Mouse (Mus musculus): Measurements from ENCODE around the gene Lrmda. TPM values are rescaled to one million over a fixed set of nuclear protein-coding genes. Genes with fewer than 3 reads are reported as not detected.

The Lrmda gene
- polyA plus RNA-seq, 1 experiment from 2014 or later, result 0.53 TPM

DNA sequence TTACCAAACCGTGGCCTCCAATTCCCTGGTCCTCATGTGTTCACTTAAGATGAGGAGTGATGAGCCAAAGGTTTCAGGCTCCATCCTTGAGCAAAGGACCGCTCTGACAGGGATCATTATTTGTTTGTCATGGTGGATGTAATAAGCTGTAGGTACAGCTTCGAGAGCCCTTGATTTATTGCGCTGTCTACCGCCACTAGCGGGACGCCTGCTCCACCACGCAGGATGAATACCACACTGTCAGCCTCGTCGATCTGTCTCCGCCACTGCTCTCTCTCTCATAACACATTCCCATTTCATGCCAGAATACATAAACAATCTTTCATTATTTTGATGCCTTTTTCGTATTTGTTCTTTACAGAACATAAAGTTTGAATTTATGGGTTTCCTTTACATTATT lies 235.9 kb downstream of the Lrmda start:
- H3K9ac ChIP-seq (ENCODE audit: low read depth, low read length), result no peak overlapping the region
- 42% methylated on average over 12 of the region's 12 CpGs for WGBS
- H3K27ac ChIP-seq (ENCODE audit: low read depth, low read length), result no peak overlapping the region
- H3K9me3 ChIP-seq (ENCODE audit: control insufficient read depth, low read length), result no peaks in the 10 kb centered on the region
- no peaks in the 10 kb centered on the region for H3K27me3 ChIP-seq (ENCODE audit: control insufficient read depth, insufficient read depth, low read length)
- H3K4me2 ChIP-seq (replicated peaks; ENCODE audit: low read depth, low read length), result no peak overlapping the region
- H3K4me3 ChIP-seq (ENCODE audit: low read length), result no peak overlapping the region
- H3K36me3 ChIP-seq (ENCODE audit: control insufficient read depth, insufficient read depth, low read length), result no peaks in the 10 kb centered on the region
- peaks cover 3% of the 10 kb centered on the region; the same call in 1 of the 2 replicates for H3K4me1 ChIP-seq (ENCODE audit: control insufficient read depth, insufficient read depth, low read length)
- no peak for ATAC-seq (ENCODE audit: low FRiP score, low TSS enrichment)

DNA sequence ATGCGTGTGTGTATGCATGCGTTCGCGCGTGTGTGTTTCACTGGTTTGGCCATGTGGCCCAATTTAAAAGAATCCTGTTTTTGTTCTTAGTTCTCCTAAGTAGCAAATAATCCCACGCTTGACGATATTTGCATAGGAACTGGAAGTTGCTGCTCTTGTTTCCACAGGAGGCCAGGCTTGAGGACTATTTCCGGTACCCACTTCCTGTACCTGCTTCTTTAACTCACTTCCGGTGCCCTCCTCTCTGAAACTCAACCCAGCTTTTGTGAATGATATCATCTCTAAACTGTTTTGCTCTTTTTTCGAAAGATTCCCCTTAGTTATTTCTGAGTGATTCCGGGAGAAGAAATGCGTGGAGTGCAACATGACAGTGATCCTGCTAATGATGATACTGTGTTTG lies 236.8 kb downstream of the Lrmda start:
- no peaks in the 10 kb centered on the region for H3K9me3 ChIP-seq (ENCODE audit: control insufficient read depth, low read length)
- no peak overlapping the region for H3K9ac ChIP-seq (ENCODE audit: low read depth, low read length)
- 83% methylated on average over 12 of the region's 12 CpGs for WGBS
- no peak overlapping the region for H3K27ac ChIP-seq (ENCODE audit: low read depth, low read length)
- peaks cover 3% of the 10 kb centered on the region; the same call in 1 of the 2 replicates for H3K4me1 ChIP-seq (ENCODE audit: control insufficient read depth, insufficient read depth, low read length)
- no peaks in the 10 kb centered on the region for H3K36me3 ChIP-seq (ENCODE audit: control insufficient read depth, insufficient read depth, low read length)
- no peak overlapping the region for H3K4me2 ChIP-seq (replicated peaks; ENCODE audit: low read depth, low read length)
- no peak for ATAC-seq (ENCODE audit: low FRiP score, low TSS enrichment)
- H3K27me3 ChIP-seq (ENCODE audit: control insufficient read depth, insufficient read depth, low read length), result no peaks in the 10 kb centered on the region
- H3K4me3 ChIP-seq (ENCODE audit: low read length), result no peak overlapping the region

DNA sequence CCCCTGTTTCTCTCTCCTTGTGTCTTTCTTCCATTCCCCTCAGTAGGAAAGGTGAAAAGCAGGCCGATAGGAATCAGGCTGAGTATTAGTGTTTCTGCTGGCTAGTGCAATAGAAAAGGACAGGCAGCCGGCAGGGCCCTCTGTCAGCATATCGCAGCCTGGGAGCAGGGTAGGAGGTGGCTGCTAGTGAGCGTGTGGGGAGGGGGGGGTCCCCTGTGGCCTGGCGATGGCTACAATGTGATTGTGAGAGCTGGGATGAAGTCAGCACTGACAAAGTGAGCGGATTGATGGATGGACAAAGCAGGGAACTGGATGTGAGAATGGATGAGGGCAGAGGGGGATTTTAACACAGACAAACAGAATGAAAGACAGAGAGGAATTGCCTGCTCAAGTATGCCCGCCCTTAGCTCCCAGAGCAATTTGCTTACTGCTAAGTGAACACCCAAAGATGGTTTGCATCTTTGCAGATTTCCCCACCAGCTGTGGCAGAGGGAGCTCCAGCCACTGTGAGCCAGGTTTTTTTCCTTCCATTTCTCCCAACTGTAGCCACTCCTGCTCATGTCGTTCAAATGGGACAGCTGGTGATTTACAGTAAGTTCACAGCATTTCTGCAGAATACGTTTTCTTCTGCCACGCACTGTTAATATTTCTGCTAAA lies 240.0 kb downstream of the Lrmda start:
- H3K9ac ChIP-seq (ENCODE audit: low read depth, low read length), result no peak overlapping the region

DNA sequence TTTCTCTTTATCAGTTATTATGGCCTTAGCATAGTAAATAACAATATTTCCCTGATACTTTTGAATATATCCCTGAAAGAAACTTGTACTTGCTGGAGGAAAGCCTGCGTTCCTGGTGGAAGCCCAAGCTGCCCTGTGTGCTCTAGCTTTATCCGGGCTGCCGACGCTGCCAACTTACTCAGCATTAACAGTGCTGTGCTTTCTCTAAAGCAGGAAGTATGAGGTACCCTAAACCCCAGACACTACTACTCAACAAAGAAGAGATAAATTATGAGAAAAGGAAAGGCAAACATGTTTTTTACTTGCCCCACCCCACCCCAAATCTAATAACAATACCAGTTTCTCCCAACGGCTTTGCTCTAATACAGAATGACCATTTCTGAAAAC lies 240.5 kb downstream of the Lrmda start:
- Histone ChIP-seq H3K36me3 (ENCODE audit: control insufficient read depth, insufficient read depth, low read length) (no peaks in the 10 kb centered on the region), H3K27me3 (ENCODE audit: control insufficient read depth, insufficient read depth, low read length) (no peaks in the 10 kb centered on the region; the same call in 1 of the 2 replicates)
- no peak for ATAC-seq (ENCODE audit: low FRiP score, low TSS enrichment)

More for the DNA sequence above, 240.0 kb downstream of the Lrmda start:
- Histone ChIP-seq H3K27me3 (ENCODE audit: control insufficient read depth, insufficient read depth, low read length) (no peaks in the 10 kb centered on the region; the same call in 1 of the 2 replicates), H3K4me3 (ENCODE audit: low read length) (no peak overlapping the region), H3K4me2 (replicated peaks; ENCODE audit: low read depth, low read length) (no peak overlapping the region), H3K27ac (ENCODE audit: low read depth, low read length) (no peak overlapping the region), H3K9me3 (ENCODE audit: control insufficient read depth, low read length) (no peaks in the 10 kb centered on the region), H3K36me3 (ENCODE audit: control insufficient read depth, insufficient read depth, low read length) (no peaks in the 10 kb centered on the region), H3K4me1 (ENCODE audit: control insufficient read depth, insufficient read depth, low read length) (peaks cover 3% of the 10 kb centered on the region; the same call in 1 of the 2 replicates)
- WGBS, result 37% methylated on average over 10 of the region's 10 CpGs
- ATAC-seq (ENCODE audit: low FRiP score, low TSS enrichment), result no peak

DNA sequence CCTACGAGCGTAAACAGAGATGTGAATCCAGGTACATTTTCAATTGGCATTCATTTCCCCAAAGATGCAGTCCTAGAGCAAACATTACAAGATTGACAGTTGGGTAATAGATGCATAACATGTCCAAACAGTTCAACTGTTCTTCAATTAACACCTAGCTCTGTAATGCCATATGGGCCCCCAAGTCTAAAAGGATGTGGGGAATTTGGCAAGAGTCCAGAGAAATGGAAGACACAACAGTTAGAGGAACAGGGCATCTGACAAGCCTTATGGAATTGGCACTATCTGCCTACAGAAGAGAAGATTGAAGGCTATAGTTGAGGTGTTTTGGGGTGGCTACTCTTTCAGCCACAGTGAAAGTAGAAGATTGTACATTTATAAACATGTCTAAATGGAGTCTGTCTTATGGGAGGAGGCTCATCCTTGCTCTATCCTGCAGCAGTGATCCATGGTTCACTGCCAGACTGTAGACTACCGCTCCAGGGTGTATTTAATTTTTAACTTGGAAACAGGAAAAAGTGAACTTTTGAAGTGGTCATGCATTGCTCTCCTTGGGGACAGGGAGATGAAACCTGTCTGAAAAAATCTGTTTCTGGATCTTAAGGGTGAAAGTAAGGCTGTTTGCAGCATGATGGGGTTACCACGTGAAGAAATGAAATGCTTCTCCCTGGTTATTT lies 245.9 kb downstream of the Lrmda start:
- Histone ChIP-seq H3K4me3 (ENCODE audit: low read length) (no peak overlapping the region), H3K9me3 (ENCODE audit: control insufficient read depth, low read length) (no peaks in the 10 kb centered on the region), H3K36me3 (ENCODE audit: control insufficient read depth, insufficient read depth, low read length) (no peaks in the 10 kb centered on the region), H3K9ac (ENCODE audit: low read depth, low read length) (no peak overlapping the region), H3K4me1 (ENCODE audit: control insufficient read depth, insufficient read depth, low read length) (no peaks in the 10 kb centered on the region), H3K27me3 (ENCODE audit: control insufficient read depth, insufficient read depth, low read length) (no peaks in the 10 kb centered on the region; the same call in 1 of the 2 replicates), H3K27ac (ENCODE audit: low read depth, low read length) (no peak overlapping the region), H3K4me2 (replicated peaks; ENCODE audit: low read depth, low read length) (no peak overlapping the region)
- no peak for ATAC-seq (ENCODE audit: low FRiP score, low TSS enrichment)
- WGBS, result 85% methylated on average over 4 of the region's 4 CpGs

More for the DNA sequence above, 240.5 kb downstream of the Lrmda start:
- Histone ChIP-seq H3K27ac (ENCODE audit: low read depth, low read length) (no peak overlapping the region), H3K9me3 (ENCODE audit: control insufficient read depth, low read length) (no peaks in the 10 kb centered on the region), H3K9ac (ENCODE audit: low read depth, low read length) (no peak overlapping the region), H3K4me2 (replicated peaks; ENCODE audit: low read depth, low read length) (no peak overlapping the region), H3K4me3 (ENCODE audit: low read length) (no peak overlapping the region), H3K4me1 (ENCODE audit: control insufficient read depth, insufficient read depth, low read length) (peaks cover 3% of the 10 kb centered on the region; the same call in 1 of the 2 replicates)
- 66% methylated on average over 5 of the region's 5 CpGs for WGBS

DNA sequence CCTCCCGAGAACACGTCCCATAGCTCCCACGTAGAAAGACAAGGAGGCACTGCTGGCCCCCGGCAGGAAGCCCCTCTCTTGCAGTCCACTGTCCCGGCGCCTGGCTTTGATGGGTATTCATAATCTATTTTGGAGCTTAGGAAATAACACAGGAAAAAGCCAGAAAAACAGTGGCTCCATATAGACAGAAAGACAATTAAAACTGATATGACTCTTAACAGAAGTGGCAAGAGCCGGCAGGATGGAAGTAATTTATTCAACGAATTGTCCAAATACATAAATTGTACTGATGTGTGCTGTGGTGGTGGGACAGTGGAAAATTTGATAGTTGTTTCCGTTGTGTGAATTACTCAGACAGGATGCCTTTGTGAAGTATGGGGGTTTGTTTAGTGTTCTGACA lies 250.3 kb downstream of the Lrmda start:
- no peak overlapping the region for H3K4me2 ChIP-seq (replicated peaks; ENCODE audit: low read depth, low read length)
- no peaks in the 10 kb centered on the region for H3K27me3 ChIP-seq (ENCODE audit: control insufficient read depth, insufficient read depth, low read length)
- no peak overlapping the region for H3K9ac ChIP-seq (ENCODE audit: low read depth, low read length)
- no peak for ATAC-seq (ENCODE audit: low FRiP score, low TSS enrichment)
- H3K27ac ChIP-seq (ENCODE audit: low read depth, low read length), result no peak overlapping the region; the same call in 1 of the 2 replicates
- H3K4me1 ChIP-seq (ENCODE audit: control insufficient read depth, insufficient read depth, low read length), result peaks cover 5% of the 10 kb centered on the region; the same call in 1 of the 2 replicates
- H3K9me3 ChIP-seq (ENCODE audit: control insufficient read depth, low read length), result no peaks in the 10 kb centered on the region
- H3K4me3 ChIP-seq (ENCODE audit: low read length), result no peak overlapping the region
- WGBS, result 80% methylated on average over 9 of the region's 9 CpGs
- H3K36me3 ChIP-seq (ENCODE audit: control insufficient read depth, insufficient read depth, low read length), result no peaks in the 10 kb centered on the region

DNA sequence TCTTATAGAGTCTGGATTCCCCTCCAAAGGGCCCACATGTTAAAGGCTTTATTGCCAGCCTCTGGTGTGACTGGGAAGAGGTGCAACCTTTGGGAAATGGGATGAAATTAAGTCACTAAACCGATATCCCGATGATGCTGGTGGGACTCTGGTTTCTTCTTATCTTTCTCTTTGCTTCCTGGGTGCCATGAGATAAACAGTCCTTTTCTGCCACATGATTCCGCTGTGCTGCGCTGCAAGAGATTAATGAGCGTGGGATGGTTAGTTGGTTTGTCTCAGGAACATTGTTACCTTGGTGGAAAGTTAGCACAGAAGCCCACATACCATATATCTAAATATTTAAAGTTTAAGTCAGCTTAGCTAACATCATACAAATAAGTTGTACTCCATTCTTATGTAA lies 258.5 kb downstream of the Lrmda start:
- Histone ChIP-seq H3K9me3 (ENCODE audit: control insufficient read depth, low read length) (no peaks in the 10 kb centered on the region), H3K4me1 (ENCODE audit: control insufficient read depth, insufficient read depth, low read length) (peaks cover 2% of the 10 kb centered on the region; the same call in 1 of the 2 replicates), H3K4me3 (ENCODE audit: low read length) (no peak overlapping the region), H3K27ac (ENCODE audit: low read depth, low read length) (no peak overlapping the region), H3K36me3 (ENCODE audit: control insufficient read depth, insufficient read depth, low read length) (no peaks in the 10 kb centered on the region), H3K9ac (ENCODE audit: low read depth, low read length) (no peak overlapping the region), H3K27me3 (ENCODE audit: control insufficient read depth, insufficient read depth, low read length) (no peaks in the 10 kb centered on the region), H3K4me2 (replicated peaks; ENCODE audit: low read depth, low read length) (no peak overlapping the region)
- WGBS, result 94% methylated on average over 5 of the region's 5 CpGs
- ATAC-seq (ENCODE audit: low FRiP score, low TSS enrichment), result no peak

DNA sequence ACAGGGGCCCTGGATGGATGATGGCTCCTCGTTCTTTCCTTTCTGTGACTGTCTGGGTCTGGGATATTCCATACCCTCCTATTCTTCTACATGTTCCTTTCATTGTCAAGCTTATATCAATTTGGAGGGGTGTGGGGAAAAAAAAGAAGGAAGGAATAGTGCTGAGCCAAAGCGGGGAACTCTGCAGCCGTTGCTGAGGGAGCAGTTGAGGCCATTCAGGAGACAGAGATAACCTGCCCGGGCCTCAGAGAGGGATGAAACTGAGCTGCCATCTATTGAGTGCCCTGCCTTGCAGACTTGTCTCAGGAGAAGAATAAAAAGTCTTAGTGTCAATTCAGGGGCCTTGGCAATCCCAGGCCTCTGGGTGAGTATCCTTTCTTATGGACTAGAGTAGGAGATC lies 260.1 kb downstream of the Lrmda start:
- 90% methylated on average over 4 of the region's 4 CpGs for WGBS
- no peak for ATAC-seq (ENCODE audit: low FRiP score, low TSS enrichment)
- H3K27ac ChIP-seq (ENCODE audit: low read depth, low read length), result no peak overlapping the region

DNA sequence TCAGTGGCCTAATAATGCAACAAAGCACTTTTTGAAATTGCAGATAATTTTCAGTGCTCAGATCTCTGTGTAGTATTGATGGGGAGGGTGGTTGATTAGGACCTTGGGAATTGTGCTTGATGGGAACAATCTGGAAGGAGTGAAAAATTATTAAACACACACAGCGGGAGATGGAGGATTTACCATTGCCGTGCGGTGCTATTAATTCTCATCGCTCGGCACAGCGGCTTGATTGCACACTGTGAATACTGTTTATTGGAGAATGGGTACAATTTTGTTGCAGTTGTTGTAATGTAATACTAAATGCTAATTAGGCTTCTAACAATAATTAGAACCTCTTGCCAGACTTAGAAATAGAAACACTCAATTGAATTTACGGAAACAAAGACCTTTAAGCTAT lies 262.1 kb downstream of the Lrmda start:
- Histone ChIP-seq H3K4me3 (ENCODE audit: low read length) (no peak overlapping the region), H3K27ac (ENCODE audit: low read depth, low read length) (no peak overlapping the region), H3K4me1 (ENCODE audit: control insufficient read depth, insufficient read depth, low read length) (no peaks in the 10 kb centered on the region), H3K36me3 (ENCODE audit: control insufficient read depth, insufficient read depth, low read length) (no peaks in the 10 kb centered on the region), H3K4me2 (replicated peaks; ENCODE audit: low read depth, low read length) (no peak overlapping the region), H3K9ac (ENCODE audit: low read depth, low read length) (no peak overlapping the region), H3K27me3 (ENCODE audit: control insufficient read depth, insufficient read depth, low read length) (no peaks in the 10 kb centered on the region), H3K9me3 (ENCODE audit: control insufficient read depth, low read length) (no peaks in the 10 kb centered on the region)
- WGBS, result 91% methylated on average over 7 of the region's 7 CpGs
- no peak for ATAC-seq (ENCODE audit: low FRiP score, low TSS enrichment)

More for the DNA sequence above, 260.1 kb downstream of the Lrmda start:
- no peak overlapping the region for H3K9ac ChIP-seq (ENCODE audit: low read depth, low read length)
- no peak overlapping the region for H3K4me2 ChIP-seq (replicated peaks; ENCODE audit: low read depth, low read length)
- H3K36me3 ChIP-seq (ENCODE audit: control insufficient read depth, insufficient read depth, low read length), result no peaks in the 10 kb centered on the region
- no peaks in the 10 kb centered on the region for H3K4me1 ChIP-seq (ENCODE audit: control insufficient read depth, insufficient read depth, low read length)
- no peak overlapping the region for H3K4me3 ChIP-seq (ENCODE audit: low read length)
- H3K27me3 ChIP-seq (ENCODE audit: control insufficient read depth, insufficient read depth, low read length), result no peaks in the 10 kb centered on the region
- no peaks in the 10 kb centered on the region for H3K9me3 ChIP-seq (ENCODE audit: control insufficient read depth, low read length)

Measured in kidney, embryonic 14.5 days (tissue).